Mouse (Mus musculus): ENCODE measurements around the gene Mrpl14.

GRCm38 (mm10) chr17:45666091-45666490 lies 20.0 kb upstream of the Mrpl14 start:
- TF ChIP-seq CTCF (IDR thresholded peaks at IDR 0.05; ENCODE audit: control insufficient read depth, insufficient read depth, insufficient read length) (no peak), MAX (IDR thresholded peaks at IDR 0.05) (no peak), FOSL1 (IDR thresholded peaks at IDR 0.05; ENCODE audit: insufficient read depth, low read length, poor library complexity, severe bottlenecking) (no peak)

Data from C2C12 (cell line).